Mouse (Mus musculus) neural tube, embryonic 11.5 days (tissue): Measurements from ENCODE around the gene Cdk20. TPM values are rescaled to one million over a fixed set of nuclear protein-coding genes. Genes with fewer than 3 reads are reported as not detected.
A peak's percentile ranks its signal among the peaks of the same experiment; 100 is the strongest.

ENCODE experiments used
- ATAC-seq: fragments of 200-750 bp; cut with Nextera tagmentation; 2 replicates; pipeline ENCODE4 v1.8.0; 2017; ENCODE audit warnings: moderate number of reproducible peaks, mild to moderate bottlenecking, moderate TSS enrichment, moderate library complexity; ENCODE audit not compliant: insufficient read depth, low FRiP score, low TSS enrichment
- DNase-seq: peaks from one replicate; pipeline ENCODE4 v3.0.0-alpha.2; 2015; ENCODE audit warnings: low spot score
- H3K27ac ChIP-seq: fragments of 300-500 bp; sonication (generic); 2 replicates; pipeline ENCODE4 v1.5.1; 2014; ENCODE audit warnings: low read depth, mild to moderate bottlenecking, low read length
- H3K27me3 ChIP-seq: fragments of 300-500 bp; sonication (generic); 2 replicates; pipeline ENCODE4 v1.6.1; 2014; ENCODE audit warnings: mild to moderate bottlenecking, low read length, mixed read lengths; ENCODE audit not compliant: control insufficient read depth, insufficient read depth
- H3K36me3 ChIP-seq: fragments of 300-500 bp; sonication (generic); 2 replicates; pipeline ENCODE4 v1.6.1; 2014; ENCODE audit warnings: mild to moderate bottlenecking, low read length, moderate library complexity, mixed read lengths; ENCODE audit not compliant: control insufficient read depth, insufficient read depth
- H3K4me1 ChIP-seq: fragments of 300-500 bp; sonication (generic); 2 replicates; pipeline ENCODE4 v1.6.1; 2014; ENCODE audit warnings: low read length, mixed read lengths; ENCODE audit not compliant: control insufficient read depth, insufficient read depth
- H3K4me2 ChIP-seq: fragments of 300-500 bp; sonication (generic); 2 replicates; pipeline ENCODE4 v1.6.1; 2014; ENCODE audit warnings: low read depth, mild to moderate bottlenecking, moderate library complexity
- H3K4me3 ChIP-seq: fragments of 300-500 bp; sonication (generic); 2 replicates; pipeline ENCODE4 v1.5.1; 2014; ENCODE audit warnings: low read depth, low read length
- H3K9ac ChIP-seq: fragments of 300-500 bp; sonication (generic); 2 replicates; pipeline ENCODE4 v1.6.1; 2014; ENCODE audit warnings: mild to moderate bottlenecking, low read length
- H3K9me3 ChIP-seq: fragments of 300-500 bp; sonication (generic); 2 replicates; pipeline ENCODE4 v1.6.1; 2016; ENCODE audit warnings: low read length; ENCODE audit not compliant: control insufficient read depth
- WGBS: fragments of 180-500 bp; shearing (Covaris S2); extraction: QIAGEN DNeasy Blood & Tissue Kit; methylation state at CpG from one replicate; pipeline ENCODE4 v1.1.7; 2014; 5-methylcytosine and 5-hydroxymethylcytosine counted together
- polyA plus RNA-seq: library from polyadenylated mRNA; unstranded; fragments of >200 nt; fragmentation: Nextera tagmentation; extraction: Ambion mirVana; gene quantifications from 2 replicates; pipeline ENCODE4 v1.2.1, GENCODE M21; 2014

Cdk20 gene
- 6.9 and 9.5 TPM in 2 replicates for polyA plus RNA-seq

GRCm38 (mm10) chr13:64432017-64432995 lies at the start of gene Cdk20:
Cdk20 (plus strand) TSS chr13:64432314.
- H3K36me3 ChIP-seq = no peaks in the 10 kb centered on the region
- no peaks in the 10 kb centered on the region for H3K27me3 ChIP-seq
- no peaks in the 10 kb centered on the region for H3K9me3 ChIP-seq
- H3K4me2 ChIP-seq = peak within 1 kb of the TSS; percentile 66
- peak within 1 kb of the TSS; percentile 60 for H3K9ac ChIP-seq
- DNase-seq (peak; percentile 91), ATAC-seq (peak; percentile 98)
- peak within 1 kb of the TSS; percentile 87 for H3K27ac ChIP-seq
- H3K4me1 ChIP-seq = no peaks in the 10 kb centered on the region
- WGBS = 0% methylated on average over 57 of the region's 57 CpGs
- peak within 1 kb of the TSS; percentile 54 for H3K4me3 ChIP-seq

GRCm38 (mm10) chr13:64384937-64385336 lies 47.2 kb upstream of the Cdk20 start:
- ATAC-seq (no peak), DNase-seq (no peak)
- H3K27ac ChIP-seq = no peak overlapping the region
- H3K9ac ChIP-seq = no peak overlapping the region
- no peak overlapping the region for H3K4me3 ChIP-seq
- H3K9me3 ChIP-seq = no peaks in the 10 kb centered on the region
- no peaks in the 10 kb centered on the region for H3K4me1 ChIP-seq
- 93% methylated on average over 3 of the region's 3 CpGs for WGBS
- no peaks in the 10 kb centered on the region for H3K27me3 ChIP-seq
- no peak overlapping the region for H3K4me2 ChIP-seq
- H3K36me3 ChIP-seq = no peaks in the 10 kb centered on the region

- no peaks in the 10 kb centered on the region for H3K4me1 ChIP-seq
- no peaks in the 10 kb centered on the region for H3K27me3 ChIP-seq
- H3K9me3 ChIP-seq = no peaks in the 10 kb centered on the region
- H3K27ac ChIP-seq = no peak overlapping the region
- H3K4me2 ChIP-seq = no peak overlapping the region
- no peak overlapping the region for H3K9ac ChIP-seq
- DNase-seq (no peak), ATAC-seq (no peak)
- H3K36me3 ChIP-seq = no peaks in the 10 kb centered on the region
- 47% methylated on average over 2 of the region's 2 CpGs for WGBS
- H3K4me3 ChIP-seq = no peak overlapping the region
Observed at GRCm38 (mm10) chr13:64386048-64386447, 46.1 kb upstream of the Cdk20 start.

- ATAC-seq = no peak
- 81% methylated on average over 4 of the region's 4 CpGs for WGBS
Observed at GRCm38 (mm10) chr13:64388415-64388814, 43.7 kb upstream of the Cdk20 start.

GRCm38 (mm10) chr13:64396979-64397378 lies 35.1 kb upstream of the Cdk20 start:
- ATAC-seq (no peak), DNase-seq (no peak)
- Histone ChIP-seq H3K27ac (no peak overlapping the region), H3K4me2 (no peak overlapping the region), H3K4me1 (no peaks in the 10 kb centered on the region), H3K4me3 (no peak overlapping the region), H3K36me3 (no peaks in the 10 kb centered on the region), H3K9me3 (no peaks in the 10 kb centered on the region), H3K27me3 (no peaks in the 10 kb centered on the region), H3K9ac (no peak overlapping the region)
- WGBS = 79% methylated on average over 8 of the region's 8 CpGs

More at GRCm38 (mm10) chr13:64388415-64388814, 43.7 kb upstream of the Cdk20 start:
- H3K36me3 ChIP-seq = no peaks in the 10 kb centered on the region
- no peak overlapping the region for H3K9ac ChIP-seq
- no peak overlapping the region for H3K4me3 ChIP-seq
- no peak overlapping the region for H3K27ac ChIP-seq
- no peak for DNase-seq
- H3K27me3 ChIP-seq = no peaks in the 10 kb centered on the region
- H3K4me1 ChIP-seq = no peaks in the 10 kb centered on the region
- H3K4me2 ChIP-seq = no peak overlapping the region
- no peaks in the 10 kb centered on the region for H3K9me3 ChIP-seq

- H3K36me3 ChIP-seq = no peaks in the 10 kb centered on the region
- ATAC-seq = no peak
Observed at GRCm38 (mm10) chr13:64398065-64398464, 34.0 kb upstream of the Cdk20 start.

GRCm38 (mm10) chr13:64399906-64400305 lies 32.2 kb upstream of the Cdk20 start:
- WGBS = 89% methylated on average over 3 of the region's 3 CpGs
- H3K27me3 ChIP-seq = no peaks in the 10 kb centered on the region
- H3K4me2 ChIP-seq = no peak overlapping the region
- H3K9ac ChIP-seq = no peak overlapping the region
- H3K4me1 ChIP-seq = no peaks in the 10 kb centered on the region
- DNase-seq = no peak
- no peak for ATAC-seq
- H3K4me3 ChIP-seq = no peak overlapping the region
- no peak overlapping the region for H3K27ac ChIP-seq
- H3K36me3 ChIP-seq = no peaks in the 10 kb centered on the region
- H3K9me3 ChIP-seq = no peaks in the 10 kb centered on the region

More at GRCm38 (mm10) chr13:64398065-64398464, 34.0 kb upstream of the Cdk20 start:
- no peak for DNase-seq
- Histone ChIP-seq H3K4me3 (no peak overlapping the region), H3K27me3 (no peaks in the 10 kb centered on the region), H3K27ac (no peak overlapping the region), H3K9me3 (no peaks in the 10 kb centered on the region), H3K4me1 (no peaks in the 10 kb centered on the region), H3K9ac (no peak overlapping the region), H3K4me2 (no peak overlapping the region)
- WGBS = 97% methylated on average over 1 of the region's 1 CpGs

- WGBS = 62% methylated on average over 7 of the region's 7 CpGs
- H3K9ac ChIP-seq = no peak overlapping the region
Observed at GRCm38 (mm10) chr13:64400801-64401361, 31.2 kb upstream of the Cdk20 start.

More at GRCm38 (mm10) chr13:64400801-64401361, 31.2 kb upstream of the Cdk20 start:
- Histone ChIP-seq H3K27me3 (no peaks in the 10 kb centered on the region), H3K4me3 (no peak overlapping the region), H3K4me1 (no peaks in the 10 kb centered on the region), H3K9me3 (no peaks in the 10 kb centered on the region), H3K4me2 (no peak overlapping the region), H3K36me3 (no peaks in the 10 kb centered on the region), H3K27ac (no peak overlapping the region)
- DNase-seq (no peak), ATAC-seq (no peak)
